Mouse (Mus musculus): ENCODE results near the gene Wipi1.
A peak's percentile ranks its signal among the peaks of the same experiment; 100 is the strongest.
"Not testable (repeated sequence)": the region's sequence is repeated elsewhere in the genome, so short reads cannot be mapped to it uniquely, and the experiment has no call there.

Gene Wipi1

GRCm38 (mm10) chr11:109611303-109612149, at the start of gene Wipi1:
Gene Wipi1, minus strand, starts transcription at chr11:109611967.
- peak; percentile 99 for DNase-seq (ENCODE audit: low spot score)

DNA sequence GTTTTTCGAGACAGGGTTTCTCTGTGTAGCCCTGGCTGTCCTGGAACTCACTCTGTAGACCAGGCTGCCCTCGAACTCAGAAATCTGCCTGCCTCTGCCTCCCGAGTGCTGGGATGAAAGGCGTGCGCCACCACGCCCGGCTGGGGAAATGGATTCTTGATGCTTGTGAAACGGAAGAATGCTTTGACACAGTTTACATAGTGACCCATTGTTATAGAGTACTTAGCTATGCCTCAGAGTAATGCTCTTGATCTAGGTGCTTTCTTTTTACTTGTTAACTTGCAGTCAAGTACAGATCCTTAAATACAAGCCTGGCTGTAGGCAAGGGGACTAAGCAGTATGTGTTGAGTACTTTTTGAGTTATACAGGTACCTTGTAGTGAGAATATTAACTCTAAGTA, 48.8 kb upstream of the Wipi1 start:
- DNase-seq (ENCODE audit: low spot score), result not testable (repeated sequence)

- no peak for DNase-seq (ENCODE audit: low spot score)
These were observed 44.5 kb upstream of the Wipi1 start for GRCm38 (mm10) chr11:109656232-109656631.

GRCm38 (mm10) chr11:109654581-109654980, 42.8 kb upstream of the Wipi1 start:
- DNase-seq (ENCODE audit: low spot score), result no peak

- DNase-seq (ENCODE audit: low spot score), result no peak
These were observed 41.4 kb upstream of the Wipi1 start for GRCm38 (mm10) chr11:109653201-109653600.

GRCm38 (mm10) chr11:109652505-109652904, 40.7 kb upstream of the Wipi1 start:
- no peak for DNase-seq (ENCODE audit: low spot score)

DNA sequence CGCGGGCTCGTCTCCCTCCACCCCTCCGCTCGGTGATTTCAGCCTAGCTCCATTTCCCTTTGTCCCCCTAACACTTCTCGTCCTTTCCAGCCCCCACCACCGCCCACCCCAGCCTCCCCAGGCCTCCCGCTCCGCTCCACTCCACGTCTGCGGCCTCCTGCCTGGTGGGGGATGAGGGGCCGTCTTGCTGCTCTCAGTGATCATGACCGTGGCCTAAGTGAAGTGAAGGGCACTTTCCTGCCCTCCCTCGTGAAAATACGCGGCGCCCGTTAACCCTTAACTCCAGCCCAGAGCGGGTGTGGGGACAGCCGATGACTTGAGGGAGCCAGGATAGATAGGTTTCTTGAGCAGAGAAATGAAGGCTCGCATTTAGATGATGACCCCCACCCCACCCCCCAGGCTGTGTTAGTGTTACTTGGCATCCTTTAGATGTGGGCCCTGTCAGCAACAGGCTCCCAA, 39.8 kb upstream of the Wipi1 start:
- DNase-seq (ENCODE audit: low spot score), result no peak

DNA sequence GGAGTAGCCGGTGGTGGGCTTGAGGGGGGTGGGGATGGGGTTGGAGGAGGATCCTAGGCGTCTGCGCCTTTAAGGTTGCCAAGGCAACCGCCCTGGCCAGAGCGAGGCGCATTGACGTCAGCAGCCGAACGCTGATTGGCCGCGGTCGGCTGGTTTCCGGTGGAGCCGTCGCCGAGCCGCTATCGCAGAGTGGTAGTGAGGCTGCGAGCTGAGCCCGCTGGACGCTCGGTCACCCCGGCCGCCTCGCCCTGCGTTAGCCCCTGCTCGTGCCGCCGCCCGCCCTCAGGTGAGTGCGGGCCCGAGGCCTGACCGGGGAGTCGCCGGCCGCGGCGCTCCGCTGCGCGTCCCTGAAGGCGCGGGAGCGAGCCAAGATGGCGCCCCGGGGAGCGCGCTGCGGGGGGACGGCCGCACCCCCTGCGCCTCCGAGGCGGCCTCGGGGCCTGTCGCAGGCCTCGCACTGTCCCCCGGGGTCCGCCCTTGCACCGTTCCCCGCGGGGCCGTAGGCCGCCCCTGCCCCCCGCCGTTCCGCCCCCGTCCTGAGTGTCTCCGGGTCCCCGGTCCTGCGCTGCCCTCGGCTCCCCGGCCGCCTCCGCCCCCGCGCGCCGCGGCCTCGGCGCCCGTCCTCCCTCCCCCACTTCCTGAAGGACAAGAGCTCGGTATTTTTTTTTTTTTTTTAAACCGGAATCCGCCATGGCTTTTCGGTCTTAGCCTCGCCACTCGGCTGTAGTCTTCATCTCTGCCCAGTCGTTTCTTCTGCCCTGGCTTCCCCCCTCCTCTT, 39.2 kb upstream of the Wipi1 start:
- DNase-seq (ENCODE audit: low spot score), result peak; percentile 75

GRCm38 (mm10) chr11:109649975-109650701, 38.4 kb upstream of the Wipi1 start:
- DNase-seq (ENCODE audit: low spot score), result peak; percentile 34

DNA sequence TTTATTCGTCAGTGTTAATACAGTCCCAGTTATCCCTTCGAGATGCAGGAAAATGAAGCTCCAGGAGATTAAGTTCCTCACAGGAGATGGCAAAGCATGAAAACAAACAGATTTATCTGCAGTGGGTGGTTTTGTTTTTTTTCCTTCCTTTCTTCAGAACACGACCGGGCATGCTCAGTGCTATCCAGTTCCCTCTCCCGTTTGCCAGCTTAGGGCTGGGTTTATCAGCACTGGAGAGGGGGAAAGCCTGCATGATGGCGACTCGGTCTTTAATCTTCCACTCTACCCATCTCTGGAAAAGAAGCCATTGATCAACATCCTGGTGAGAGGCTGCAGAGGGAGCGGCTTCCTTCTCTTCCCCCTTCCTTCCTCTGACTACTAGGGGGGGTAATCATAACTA, 37.4 kb upstream of the Wipi1 start, which contains the start of gene Prkar1a:
TSS of gene Prkar1a (plus strand) at position 200 of the 400 bp plus-strand sequence.
- DNase-seq (ENCODE audit: low spot score), result no peak

GRCm38 (mm10) chr11:109648510-109648909, 36.7 kb upstream of the Wipi1 start:
- DNase-seq (ENCODE audit: low spot score), result no peak

GRCm38 (mm10) chr11:109641498-109642222, 29.9 kb upstream of the Wipi1 start:
- DNase-seq (ENCODE audit: low spot score), result no peak

DNA sequence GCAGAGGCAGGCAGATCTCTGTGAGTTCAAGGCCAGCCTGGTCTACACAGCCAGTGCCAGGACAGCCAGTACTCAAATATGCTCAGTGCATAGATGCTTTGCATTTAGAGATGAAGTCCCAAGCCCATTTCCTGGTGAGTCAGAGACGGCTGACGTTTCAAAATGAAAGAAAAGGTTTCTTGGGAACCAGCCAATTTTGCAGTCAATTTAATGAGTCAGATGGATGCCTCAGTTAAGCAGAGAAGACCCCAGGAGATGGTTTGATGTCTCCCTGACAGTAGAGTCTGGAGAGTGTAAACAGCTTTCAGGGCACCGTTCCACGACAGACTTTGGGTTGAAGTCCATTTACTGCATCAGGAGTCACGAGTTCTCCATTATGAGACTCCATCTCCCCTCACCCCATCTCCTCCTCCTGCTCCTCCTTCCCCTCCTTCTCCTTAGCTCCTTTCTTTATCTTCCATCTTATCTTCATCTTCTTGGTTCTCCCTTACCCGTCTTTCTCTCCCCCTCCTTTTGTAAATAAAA, 24.2 kb upstream of the Wipi1 start:
- DNase-seq (ENCODE audit: low spot score), result no peak

DNA sequence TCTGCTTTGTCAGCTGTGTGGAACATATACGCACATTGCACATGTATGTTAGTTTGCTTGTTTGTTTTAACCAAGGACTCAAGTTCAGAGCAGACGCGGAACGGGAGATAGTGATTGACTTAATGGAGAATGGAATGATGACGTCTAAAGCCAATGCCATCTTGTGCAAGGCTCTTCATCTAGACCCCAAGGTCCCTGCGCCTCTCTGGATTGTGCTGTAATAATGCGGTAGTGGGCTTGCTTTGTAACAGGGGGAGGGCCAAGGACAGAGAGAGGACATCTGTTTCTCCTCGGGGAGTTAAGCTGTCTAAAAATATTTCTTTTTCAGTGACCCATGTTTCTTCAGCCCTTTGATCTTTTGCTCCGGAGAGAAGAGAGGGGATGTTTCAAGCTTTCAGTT, 23.2 kb upstream of the Wipi1 start:
- no peak for DNase-seq (ENCODE audit: low spot score)

- no peak for DNase-seq (ENCODE audit: low spot score)
These were observed 17.3 kb upstream of the Wipi1 start for GRCm38 (mm10) chr11:109629021-109629521.

DNA sequence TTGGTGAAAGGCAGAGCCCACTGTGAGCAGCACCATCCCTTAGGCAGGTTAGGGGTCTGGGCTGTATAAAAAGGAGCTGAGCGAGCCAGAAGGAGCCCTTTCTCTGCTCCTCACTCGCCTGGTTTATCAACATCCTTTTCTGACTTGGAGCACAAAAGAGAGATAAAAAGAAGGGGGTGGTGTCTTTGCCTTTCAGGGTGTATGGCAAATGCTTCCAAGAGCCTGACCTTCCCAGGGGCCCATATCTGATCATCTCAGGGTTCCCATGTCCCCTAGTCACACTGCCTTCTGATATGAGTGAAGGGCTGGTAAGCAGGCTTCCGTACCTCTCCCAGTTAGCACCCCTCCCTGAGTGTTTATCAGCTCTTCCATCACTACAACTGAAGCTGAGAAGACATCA, 16.3 kb upstream of the Wipi1 start:
- no peak for DNase-seq (ENCODE audit: low spot score)

DNA sequence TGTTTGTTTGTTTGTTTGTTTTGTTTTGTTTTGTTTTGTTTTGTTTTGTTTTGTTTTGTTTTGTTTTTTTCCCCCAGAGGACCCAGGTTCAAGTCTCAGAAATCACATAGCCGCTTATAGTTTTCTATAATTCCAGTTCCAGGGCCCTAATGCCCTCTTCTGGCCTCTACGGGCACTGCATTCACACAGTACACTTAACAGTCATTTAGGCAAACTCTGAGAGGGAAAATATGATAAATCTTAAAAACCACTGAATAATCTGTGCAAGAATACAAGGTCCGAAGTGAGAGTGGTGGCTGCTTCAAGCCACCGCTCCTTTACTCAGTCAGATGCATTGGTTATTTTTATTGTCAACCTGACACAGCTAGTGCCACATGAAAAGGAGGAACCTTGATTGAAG, 15.9 kb upstream of the Wipi1 start:
- DNase-seq (ENCODE audit: low spot score), result no peak

GRCm38 (mm10) chr11:109623238-109623637, 11.5 kb upstream of the Wipi1 start:
- DNase-seq (ENCODE audit: low spot score), result no peak

- no peak for DNase-seq (ENCODE audit: low spot score)
These were observed 10.8 kb upstream of the Wipi1 start for GRCm38 (mm10) chr11:109622518-109623037.

DNA sequence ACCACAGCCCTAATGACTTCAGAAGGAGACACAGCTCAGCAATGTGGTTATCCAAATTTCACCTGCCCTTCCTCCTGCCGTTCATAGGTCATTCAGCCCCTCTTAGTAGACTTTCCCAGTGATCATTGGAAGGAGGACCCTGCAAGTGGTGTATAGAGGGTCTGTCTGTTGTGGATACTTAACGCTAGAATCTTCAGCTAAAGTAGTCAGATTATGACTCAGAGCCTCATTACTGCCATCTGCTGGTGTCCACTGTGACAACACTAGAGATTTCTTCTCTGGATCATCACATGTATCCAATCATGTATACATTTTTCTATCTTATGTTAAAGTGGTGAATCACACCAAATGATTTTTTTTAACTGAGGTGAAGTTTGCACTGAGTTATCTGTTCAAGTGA, 9.4 kb upstream of the Wipi1 start:
- DNase-seq (ENCODE audit: low spot score), result no peak

DNA sequence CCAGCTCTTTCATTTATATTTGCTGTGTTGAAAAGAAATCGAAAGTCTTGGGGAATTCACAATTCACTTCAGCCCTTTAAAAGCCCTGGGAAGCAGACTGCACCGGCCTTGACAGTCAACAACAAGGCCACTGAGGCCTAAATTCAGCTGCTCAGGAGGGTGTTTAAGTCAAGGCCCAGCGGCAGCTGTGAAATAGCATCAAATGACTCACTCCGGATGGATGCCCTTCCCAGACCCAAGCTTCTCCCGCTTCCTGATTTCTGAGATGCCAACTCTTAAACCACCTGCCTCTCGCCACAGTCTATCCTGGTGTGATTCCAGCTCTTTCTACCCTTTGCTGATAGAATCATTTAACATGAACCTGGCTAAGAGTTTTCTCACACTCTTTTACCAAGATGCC, 8.6 kb upstream of the Wipi1 start:
- DNase-seq (ENCODE audit: low spot score), result no peak

Data from urinary bladder, postnatal 10 days (tissue).